Mouse (Mus musculus): ENCODE data around the gene Ndufs8.

DNA sequence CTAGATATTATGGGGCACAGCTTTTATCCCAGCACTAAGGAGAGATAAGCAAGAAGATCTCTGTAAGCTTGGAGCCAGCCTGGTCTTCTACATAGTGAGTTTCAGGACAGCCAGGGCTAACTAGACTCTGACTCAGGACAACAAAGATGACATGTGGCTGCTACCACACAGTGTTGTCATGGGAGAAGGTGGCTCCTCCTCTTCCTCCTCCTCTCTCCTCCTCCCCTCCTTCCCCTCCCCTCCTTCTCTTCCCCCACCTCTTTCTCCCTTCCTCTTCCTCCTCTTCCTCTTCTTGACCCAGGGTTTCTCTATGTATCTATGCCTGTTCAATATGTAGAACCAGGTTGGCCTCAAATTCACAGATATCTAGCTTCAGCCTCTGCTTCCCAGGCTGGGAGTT is 38.9 kb upstream of the Ndufs8 start:
- TF ChIP-seq CTCF (IDR thresholded peaks at IDR 0.05; ENCODE audit: low read depth), result no peak
- no peak for TF ChIP-seq EP300 (IDR thresholded peaks at IDR 0.05; ENCODE audit: low read depth)
